Mouse (Mus musculus): ENCODE measurements around the gene Lpar6. TPM values are rescaled to one million over a fixed set of nuclear protein-coding genes. Genes with fewer than 3 reads are reported as not detected.
A peak's percentile ranks its signal among the peaks of the same experiment; 100 is the strongest.

Lpar6 gene
- total RNA-seq (2021): 1 to 10 TPM; 4.7 TPM
- long read RNA-seq, experiment 1, full-length matches to known transcripts: 12 of 12 reads
- long read RNA-seq, experiment 1, partial matches to known transcripts: 0 of 12 reads
- long read RNA-seq, experiment 1, other reads (novel, unspliced or antisense): 0 of 12 reads
- long read RNA-seq, experiment 2, full-length matches to known transcripts: 12 of 12 reads
- long read RNA-seq, experiment 2, partial matches to known transcripts: 0 of 12 reads
- long read RNA-seq, experiment 2, other reads (novel, unspliced or antisense): 0 of 12 reads

GRCm38 (mm10) chr14:73237848-73238321, at the start of gene Lpar6:
TSS of gene Lpar6 (plus strand) at chr14:73237895.
- peak in 1 of 2 experiments; percentile 47 for DNase-seq (ENCODE audit: low spot score in 2 of 2)

GRCm38 (mm10) chr14:73199058-73199457, 38.6 kb upstream of the Lpar6 start:
- DNase-seq (ENCODE audit: low spot score in 2 of 2): no peak

- DNase-seq (ENCODE audit: low spot score in 2 of 2): no peak
Observed at GRCm38 (mm10) chr14:73201447-73201846, 36.2 kb upstream of the Lpar6 start.

GRCm38 (mm10) chr14:73204016-73204415, 33.7 kb upstream of the Lpar6 start:
- no peak for DNase-seq (ENCODE audit: low spot score in 2 of 2)

- DNase-seq (ENCODE audit: low spot score in 2 of 2): no peak
Observed at GRCm38 (mm10) chr14:73209262-73209661, 28.4 kb upstream of the Lpar6 start.

GRCm38 (mm10) chr14:73210196-73210595, 27.5 kb upstream of the Lpar6 start:
- no peak for DNase-seq (ENCODE audit: low spot score in 2 of 2)

- no peak for DNase-seq (ENCODE audit: low spot score in 2 of 2)
Observed at GRCm38 (mm10) chr14:73211477-73211876, 26.2 kb upstream of the Lpar6 start.

GRCm38 (mm10) chr14:73217062-73217461, 20.6 kb upstream of the Lpar6 start:
- no peak for DNase-seq (ENCODE audit: low spot score in 2 of 2)

- no peak for DNase-seq (ENCODE audit: low spot score in 2 of 2)
Observed at GRCm38 (mm10) chr14:73222316-73222970, 15.3 kb upstream of the Lpar6 start.

- DNase-seq (ENCODE audit: low spot score in 2 of 2): no peak
Observed at GRCm38 (mm10) chr14:73226346-73226745, 11.3 kb upstream of the Lpar6 start.

- DNase-seq (ENCODE audit: low spot score in 2 of 2): no peak
Observed at GRCm38 (mm10) chr14:73226849-73227248, 10.8 kb upstream of the Lpar6 start.

- peak in 1 of 2 experiments; percentile 11 for DNase-seq (ENCODE audit: low spot score in 2 of 2)
Observed at GRCm38 (mm10) chr14:73231286-73231982, 6.3 kb upstream of the Lpar6 start.

GRCm38 (mm10) chr14:73234468-73235031, 3.1 kb upstream of the Lpar6 start:
- no peak for DNase-seq (ENCODE audit: low spot score in 2 of 2)

- peak in 1 of 2 experiments; percentile 31 for DNase-seq (ENCODE audit: low spot score in 2 of 2)
Observed at GRCm38 (mm10) chr14:73238498-73239250, 979 bp downstream of the Lpar6 start.

GRCm38 (mm10) chr14:73239291-73239690, 1.6 kb downstream of the Lpar6 start:
- no peak for DNase-seq (ENCODE audit: low spot score in 2 of 2)

GRCm38 (mm10) chr14:73239857-73240256, 2.2 kb downstream of the Lpar6 start:
- no peak for DNase-seq (ENCODE audit: low spot score in 2 of 2)

- no peak for DNase-seq (ENCODE audit: low spot score in 2 of 2)
Observed at GRCm38 (mm10) chr14:73244061-73244597, 6.4 kb downstream of the Lpar6 start.

- no peak for DNase-seq (ENCODE audit: low spot score in 2 of 2)
Observed at GRCm38 (mm10) chr14:73250056-73250455, 12.4 kb downstream of the Lpar6 start.

- no peak for DNase-seq (ENCODE audit: low spot score in 2 of 2)
Observed at GRCm38 (mm10) chr14:73252276-73252675, 14.6 kb downstream of the Lpar6 start.

GRCm38 (mm10) chr14:73253453-73254251, 16.0 kb downstream of the Lpar6 start:
- DNase-seq (ENCODE audit: low spot score in 2 of 2): no peak

All from gastrocnemius, postnatal 4 days (tissue).